Mouse (Mus musculus): ENCODE results near the gene Rtl6. TPM values are rescaled to one million over a fixed set of nuclear protein-coding genes. Genes with fewer than 3 reads are reported as not detected.

The Rtl6 gene
- total and polyA plus RNA-seq, 3 experiments, result not detected

- no peak for TF ChIP-seq TCF12 (IDR thresholded peaks at IDR 0.05; ENCODE audit: low read depth, low read length)
- no peak for TF ChIP-seq CHD1 (IDR thresholded peaks at IDR 0.05; ENCODE audit: low read depth, low read length)
- TF ChIP-seq HCFC1 (IDR thresholded peaks at IDR 0.05; ENCODE audit: low read depth, low read length), result no peak
- TF ChIP-seq ZMIZ1 (IDR thresholded peaks at IDR 0.05; ENCODE audit: low read depth, low read length), result no peak
- no peak for TF ChIP-seq ZKSCAN1 (IDR thresholded peaks at IDR 0.05; ENCODE audit: low read depth, low read length)
- TF ChIP-seq CHD2 (IDR thresholded peaks at IDR 0.05; ENCODE audit: low read length), result no peak
- TF ChIP-seq ZNF384 (IDR thresholded peaks at IDR 0.05; ENCODE audit: low read depth, low read length), result no peak
- TF ChIP-seq EP300 (IDR thresholded peaks at IDR 0.05; ENCODE audit: low read depth in 1 of 2, low read length in 2 of 2), result no peak
- no peak for TF ChIP-seq E2F4 (IDR thresholded peaks at IDR 0.05; ENCODE audit: borderline replicate concordance, low read depth, low read length)
- no peak for TF ChIP-seq BHLHE40 (IDR thresholded peaks at IDR 0.05; ENCODE audit: borderline replicate concordance, low read depth, low read length)
- no peak for TF ChIP-seq USF1 (IDR thresholded peaks at IDR 0.05; ENCODE audit: low read depth, low read length)
- no peak for TF ChIP-seq SMC3 (IDR thresholded peaks at IDR 0.05; ENCODE audit: low read depth, low read length)
- TF ChIP-seq ELF1 (IDR thresholded peaks at IDR 0.05; ENCODE audit: low read depth, low read length), result no peak
- TF ChIP-seq MEF2A (IDR thresholded peaks at IDR 0.05; ENCODE audit: extremely low read depth, insufficient replicate concordance, low read depth, low read length, poor library complexity, severe bottlenecking), result no peak
- Histone ChIP-seq H3K27ac (ENCODE audit: control insufficient read depth, low read depth, low read length) (no peak overlapping the region), H3K27me3 (ENCODE audit: control insufficient read depth in 1 of 2, insufficient read depth in 2 of 2, low read length in 2 of 2) (no peaks in the 10 kb centered on the region), H3K9me3 (replicated peaks; ENCODE audit: insufficient read depth, low read length) (no peaks in the 10 kb centered on the region), H3K36me3 (ENCODE audit: control insufficient read depth in 1 of 2, insufficient read depth in 2 of 2, low read length in 2 of 2) (no peaks in the 10 kb centered on the region), H3K79me2 (ENCODE audit: control insufficient read depth, insufficient read depth, low read length, poor library complexity) (no peaks in the 10 kb centered on the region), H3K4me1 (ENCODE audit: control insufficient read depth in 1 of 2, insufficient read depth in 2 of 2, low read length in 2 of 2) (no peaks in the 10 kb centered on the region), H3K9ac (ENCODE audit: control insufficient read depth, low read depth, low read length, poor library complexity, severe bottlenecking) (no peak overlapping the region), H3K4me3 (ENCODE audit: control insufficient read depth in 1 of 2, insufficient read depth in 1 of 2, low read depth in 2 of 2, low read length in 2 of 2) (no peak overlapping the region)
- DNase-seq (ENCODE audit: low read depth, low spot score), result no peak
These were observed 52.7 kb downstream of the Rtl6 start for GRCm38 (mm10) chr15:84504895-84505294.

Other genes starting within 250 kb of the Rtl6 start
- 58.8 and 67.5 TPM in 2 replicates for gene Parvg, start 233.8 kb downstream of the Rtl6 start, total RNA-seq (2012; rRNA removed)
- 100 to 1,000 TPM in 1 of 2 experiments, not detected in 1; 142 TPM for gene Parvg, start 233.8 kb downstream of the Rtl6 start, polyA plus RNA-seq (2012; ENCODE audit: insufficient read depth in 1 of 2, insufficient read length in 2 of 2, low read depth in 1 of 2, low replicate concordance in 2 of 2, missing spikeins in 1 of 2)
- not detected in 2 replicates for gene Shisal1, start 110.7 kb downstream of the Rtl6 start, total RNA-seq (2012; rRNA removed)
- gene Shisal1, start 110.7 kb downstream of the Rtl6 start, polyA plus RNA-seq (2012; ENCODE audit: insufficient read depth in 1 of 2, insufficient read length in 2 of 2, low read depth in 1 of 2, low replicate concordance in 2 of 2, missing spikeins in 1 of 2), result not detected
- not detected in 2 replicates for gene Prr5, start 111.8 kb upstream of the Rtl6 start, total RNA-seq (2012; rRNA removed)
- not detected for gene Prr5, start 111.8 kb upstream of the Rtl6 start, polyA plus RNA-seq (2012; ENCODE audit: insufficient read depth in 1 of 2, insufficient read length in 2 of 2, low read depth in 1 of 2, low replicate concordance in 2 of 2, missing spikeins in 1 of 2)
- not detected in 2 replicates for gene Arhgap8, start 162.2 kb upstream of the Rtl6 start, total RNA-seq (2012; rRNA removed)
- gene Arhgap8, start 162.2 kb upstream of the Rtl6 start, polyA plus RNA-seq (2012; ENCODE audit: insufficient read depth in 1 of 2, insufficient read length in 2 of 2, low read depth in 1 of 2, low replicate concordance in 2 of 2, missing spikeins in 1 of 2), result not detected